Mouse (Mus musculus) large intestine, adult 2 months (tissue): ENCODE measurements around the gene Prss46. TPM values are rescaled to one million over a fixed set of nuclear protein-coding genes. Genes with fewer than 3 reads are reported as not detected.

Experiments used
- DNase-seq: peaks from one replicate; pipeline ENCODE4 v3.0.0-alpha.2; 2012; ENCODE audit warnings: low read depth, low spot score
- WGBS: fragments of 180-500 bp; shearing (Covaris S2); methylation state at CpG from one replicate; pipeline ENCODE4 v1.1.7; 2018; 5-methylcytosine and 5-hydroxymethylcytosine counted together
- polyA plus RNA-seq: library from polyadenylated mRNA; depleted of rRNA; stranded (reverse); fragments of >200 nt; gene quantifications from 2 replicates; pipeline ENCODE4 v1.2.3, GENCODE M21; 2012

Gene Prss46
- polyA plus RNA-seq, 1 experiment, result not detected

DNA sequence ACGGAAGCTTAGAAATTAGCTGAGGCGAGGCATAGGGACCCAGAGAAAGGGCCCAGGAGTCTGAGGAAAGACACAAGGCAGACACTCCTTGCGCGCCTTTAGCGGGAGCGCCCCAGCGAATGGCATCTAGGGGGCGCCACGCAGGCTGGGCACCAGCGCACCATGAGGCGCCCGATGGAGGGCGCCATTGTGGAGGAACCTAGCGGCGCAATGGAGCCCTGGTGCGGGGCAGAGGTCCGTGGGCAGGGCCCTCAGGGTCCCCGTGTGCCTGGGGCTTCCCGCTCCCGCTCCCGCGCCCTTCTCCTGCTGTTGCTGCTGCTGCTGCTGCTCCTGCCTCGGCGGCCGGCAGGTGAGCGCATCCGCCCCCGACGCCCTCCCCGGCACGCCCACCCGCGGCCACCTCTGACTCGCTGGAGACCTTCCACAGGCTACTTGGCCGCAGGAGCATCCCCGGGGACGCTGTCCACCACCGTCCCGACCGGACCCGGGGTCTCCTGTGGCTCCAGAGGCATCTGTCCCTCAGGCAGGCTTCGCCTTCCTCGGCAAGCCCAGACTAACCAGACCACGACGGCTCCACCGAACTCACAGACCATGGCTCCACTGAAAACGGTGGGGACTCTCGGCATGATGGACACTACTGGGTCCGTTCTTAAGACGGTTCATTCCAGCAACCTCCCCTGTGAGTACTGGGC lies 13.6 kb downstream of the Prss46 start, which contains the start of gene Prss50:
TSS of gene Prss50 (plus strand) at position 187 of the 692 bp plus-strand sequence.
- 19% methylated on average over 50 of the region's 50 CpGs for WGBS
- no peak for DNase-seq

DNA sequence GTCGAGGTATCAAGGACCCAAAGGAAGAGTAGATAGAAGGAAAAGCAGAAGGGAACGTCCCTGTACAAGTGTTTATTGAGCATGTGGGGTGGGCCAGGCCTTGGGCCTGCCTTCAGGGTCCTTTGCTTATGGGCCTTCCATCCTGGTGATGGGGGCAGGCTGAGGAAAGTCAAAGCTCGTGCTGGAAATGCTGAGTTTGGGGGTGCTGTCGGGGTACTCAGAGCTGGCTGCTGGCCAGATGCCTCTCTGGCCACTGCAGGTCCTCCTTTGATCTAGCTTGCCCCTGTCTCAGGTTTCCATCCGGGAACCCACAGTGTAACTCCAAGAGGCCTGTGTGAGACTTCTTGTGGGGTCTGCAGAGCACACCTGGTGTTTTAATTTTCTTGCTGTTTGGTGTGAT lies 14.2 kb downstream of the Prss46 start:
- 69% methylated on average over 5 of the region's 5 CpGs for WGBS

DNA sequence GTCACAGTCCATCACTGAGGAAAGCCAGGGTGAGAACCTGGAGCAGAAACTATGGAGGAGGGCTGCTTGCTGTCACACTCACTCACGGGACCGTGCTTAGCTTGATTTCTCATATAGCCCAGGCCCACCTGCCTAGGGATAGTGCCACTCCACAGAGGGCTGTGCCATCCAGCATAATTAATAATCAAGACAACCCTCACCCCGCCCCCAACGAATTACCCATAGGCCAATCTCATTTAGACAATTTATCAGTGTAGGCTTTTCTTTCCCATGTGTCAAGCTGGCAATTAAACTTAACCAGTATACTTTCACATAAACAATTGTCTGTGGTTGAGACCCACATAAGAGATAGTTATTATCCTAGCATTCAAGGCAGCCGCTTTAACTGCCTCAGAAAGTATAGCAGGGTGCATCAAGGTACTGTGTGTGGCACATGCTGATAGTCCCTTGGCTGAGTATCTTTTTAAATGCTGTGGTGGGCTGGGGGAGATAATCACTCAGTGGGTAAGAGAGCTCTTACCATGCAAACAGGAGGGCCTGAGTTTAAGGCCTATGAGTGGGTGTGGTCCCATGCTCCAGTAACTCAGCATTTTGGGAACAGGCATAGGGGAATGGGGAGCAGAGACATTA lies 14.8 kb downstream of the Prss46 start:
- DNase-seq, result no peak
- WGBS, result 90% methylated on average over 5 of the region's 5 CpGs

More for the DNA sequence above, 14.2 kb downstream of the Prss46 start:
- DNase-seq, result no peak

DNA sequence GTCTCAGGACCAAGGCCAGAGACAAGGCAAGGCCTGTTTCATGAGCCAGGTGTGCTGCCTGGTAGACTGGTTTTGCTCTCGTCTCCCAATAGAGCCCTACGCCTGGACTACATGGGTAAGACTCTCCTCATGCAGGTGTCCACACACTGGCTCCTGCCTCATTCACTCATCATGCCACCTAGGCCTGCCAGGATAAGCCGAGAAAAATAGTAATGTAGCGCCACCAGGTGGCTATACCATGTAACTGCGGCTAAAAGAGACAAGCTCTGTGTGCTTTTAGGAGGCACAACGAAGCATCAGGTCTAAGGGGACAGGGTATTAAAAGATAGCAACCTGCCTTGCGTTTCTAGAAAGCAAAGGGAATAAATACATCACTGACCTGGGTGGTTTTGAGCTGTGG lies 26.7 kb downstream of the Prss46 start:
- 14% methylated on average over 7 of the region's 7 CpGs for WGBS
- no peak for DNase-seq

DNA sequence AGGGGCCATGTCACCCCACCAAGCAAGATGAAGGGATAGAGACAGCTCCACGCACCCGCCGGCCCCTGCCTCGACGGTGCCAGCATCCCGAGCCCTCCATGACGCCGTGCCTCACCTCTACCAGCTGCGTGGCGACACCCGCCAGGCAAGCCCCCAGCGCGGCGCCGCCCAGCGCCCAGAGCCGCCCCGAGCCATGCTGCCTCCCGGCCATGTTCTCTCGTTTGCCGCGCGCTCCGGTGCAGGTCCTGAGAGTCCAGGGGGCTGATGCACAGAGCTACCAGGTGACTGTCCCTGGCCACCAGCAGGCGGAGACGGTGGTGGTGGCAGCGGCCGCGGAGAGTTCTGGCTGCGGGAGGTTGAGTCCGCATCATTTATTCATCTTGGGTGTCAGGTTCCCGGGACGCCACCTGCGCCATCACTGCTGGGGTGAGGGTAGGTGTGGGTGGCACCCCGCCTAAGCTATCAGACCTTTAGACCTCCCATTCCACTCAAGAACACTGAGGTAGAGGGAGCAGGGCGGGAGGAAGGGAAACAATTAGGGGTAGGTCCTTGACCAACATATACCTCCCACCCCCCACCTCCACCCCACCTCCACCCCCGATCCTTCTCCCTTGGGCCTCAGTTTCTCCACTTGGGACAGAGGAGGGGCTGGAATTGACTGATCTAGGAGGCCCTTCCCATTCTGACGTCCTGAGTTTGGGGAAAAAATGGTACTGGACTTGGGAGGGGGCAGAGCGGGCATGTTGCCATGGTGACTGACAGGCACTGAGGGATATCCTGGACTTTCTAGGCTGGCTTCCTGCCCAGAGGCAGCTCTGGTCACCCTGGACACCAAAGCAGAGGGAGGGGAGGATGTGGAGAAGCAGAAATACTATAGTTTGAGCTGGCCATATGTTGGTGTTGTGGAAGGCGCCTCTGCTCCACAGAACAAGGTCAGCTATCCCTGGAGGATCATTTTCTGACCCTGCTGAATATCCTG lies 29.7 kb downstream of the Prss46 start:
- 27% methylated on average over 40 of the region's 40 CpGs for WGBS
- no peak for DNase-seq

DNA sequence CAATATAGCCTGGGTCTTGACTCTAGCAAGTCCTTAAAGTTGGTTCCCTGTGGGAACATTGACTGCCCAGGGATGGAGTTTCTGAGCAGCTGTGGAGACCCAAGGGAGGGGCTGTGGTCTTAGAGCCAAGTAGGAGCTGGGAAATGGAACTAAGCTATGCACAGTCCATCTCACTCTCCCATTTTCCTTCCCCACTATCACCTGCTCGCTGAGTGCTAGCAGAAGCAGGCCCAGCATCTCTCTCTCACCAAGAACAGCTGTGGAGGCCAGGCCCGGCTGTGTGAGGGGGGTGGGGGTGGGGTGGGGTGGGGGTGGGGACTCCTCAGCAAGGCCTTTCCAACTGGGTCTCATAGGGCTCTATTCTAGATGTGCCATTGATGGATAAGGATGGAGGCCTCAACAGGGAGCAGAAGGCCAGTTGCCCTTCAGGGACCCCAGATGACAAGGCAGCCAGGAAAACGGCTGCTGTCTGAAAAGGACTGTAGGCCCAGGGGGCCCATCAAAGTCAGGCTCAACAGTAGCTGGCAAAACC lies 30.4 kb downstream of the Prss46 start:
- 59% methylated on average over 3 of the region's 3 CpGs for WGBS
- no peak for DNase-seq

DNA sequence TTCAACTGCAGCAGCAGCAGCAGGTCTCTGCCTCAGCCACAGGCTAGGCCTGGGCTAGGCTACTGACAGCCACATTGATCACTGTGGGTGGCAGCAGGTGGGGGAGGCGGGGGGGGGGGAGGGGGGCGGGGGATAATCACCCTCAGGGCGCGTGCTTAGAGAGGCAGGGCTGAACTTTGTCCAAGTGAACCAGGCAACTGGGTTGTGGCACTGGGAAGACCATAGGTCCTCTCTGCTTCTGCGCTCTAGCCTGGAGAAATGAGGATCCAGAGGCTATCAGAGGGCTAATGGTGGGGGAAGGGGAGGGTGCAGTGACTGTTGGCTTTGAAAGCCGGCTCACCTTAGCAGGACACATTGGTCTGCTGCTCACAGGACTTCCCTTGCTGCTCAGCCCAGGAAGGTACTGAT lies 31.0 kb downstream of the Prss46 start:
- WGBS, result 10% methylated on average over 5 of the region's 6 CpGs
- DNase-seq, result no peak

DNA sequence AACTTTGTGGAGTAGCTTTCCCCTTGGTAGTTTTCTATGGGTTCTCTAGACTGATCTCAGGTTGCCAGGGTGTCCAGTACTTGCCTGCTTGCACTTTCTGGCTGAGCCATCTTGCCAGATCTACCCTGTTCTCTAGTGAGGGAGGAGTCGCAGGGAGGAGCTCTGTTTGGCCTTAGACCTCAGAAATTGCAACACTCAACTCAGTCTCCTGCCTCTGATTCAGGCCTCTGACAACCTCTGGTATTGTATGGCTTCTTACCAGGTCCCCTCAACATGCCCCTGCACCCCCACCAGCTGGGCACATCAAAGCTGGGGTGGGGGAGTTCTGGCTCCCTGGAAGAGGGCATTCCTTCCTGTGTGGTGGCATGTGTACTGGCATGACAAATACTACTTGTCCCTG lies 33.0 kb downstream of the Prss46 start:
- WGBS, result 47% methylated on average over 1 of the region's 1 CpGs
- no peak for DNase-seq

DNA sequence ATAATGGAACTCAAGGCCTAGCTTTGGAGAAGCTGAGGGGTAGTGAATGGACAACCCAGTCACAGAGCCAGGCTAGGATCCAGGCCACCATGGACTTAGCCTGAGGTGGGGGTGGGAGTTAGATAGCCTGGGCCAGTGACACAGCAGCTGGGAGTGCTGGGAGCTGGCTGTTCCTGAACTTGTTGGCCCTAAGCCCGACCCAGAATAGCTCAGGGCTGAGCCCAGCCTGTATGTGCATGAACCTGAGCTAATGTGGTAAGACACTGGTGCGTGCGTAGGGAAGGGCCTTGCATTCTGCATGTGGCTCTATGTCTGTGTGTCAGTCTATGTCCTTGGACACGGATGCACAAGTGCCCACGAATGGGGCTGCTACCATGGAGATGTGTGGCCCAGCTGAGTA lies 33.6 kb downstream of the Prss46 start:
- 63% methylated on average over 5 of the region's 5 CpGs for WGBS
- DNase-seq, result no peak

DNA sequence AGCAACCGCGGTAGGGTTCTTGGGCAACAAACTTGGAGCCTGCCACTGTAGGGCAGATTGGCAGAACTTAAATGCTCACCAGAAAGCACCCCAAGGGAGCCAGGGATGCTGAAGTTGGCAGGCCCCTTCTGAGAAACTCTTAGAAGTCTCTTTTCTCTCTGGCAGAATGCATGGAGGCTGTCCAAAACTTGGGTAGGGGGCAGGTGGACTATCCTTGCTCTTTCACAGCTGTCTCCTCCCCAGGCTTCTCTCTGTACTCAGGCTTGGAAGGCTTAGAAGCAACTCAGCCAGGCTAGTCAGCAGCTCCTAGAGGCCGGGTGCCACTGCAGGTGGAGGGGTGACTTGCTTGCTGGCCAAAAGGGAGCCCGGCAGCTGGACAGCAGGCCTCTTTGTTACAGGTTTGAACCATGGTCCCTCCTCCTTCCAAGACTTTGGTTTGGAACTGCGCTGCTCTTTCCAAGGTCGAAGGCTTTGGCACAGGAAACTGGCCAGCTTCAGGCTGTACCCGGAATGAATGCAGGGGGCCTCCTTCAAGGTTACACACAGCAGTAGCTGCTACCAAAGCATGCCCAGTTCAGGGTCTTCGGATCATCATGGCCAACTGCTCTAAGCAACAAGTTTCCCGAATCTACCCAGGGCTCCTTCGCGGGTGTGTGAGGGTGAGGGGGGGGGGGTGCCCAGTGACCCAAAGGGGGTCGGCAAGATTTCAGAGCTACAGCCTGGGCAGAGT lies 35.0 kb downstream of the Prss46 start, which contains the start of gene Als2cl:
TSS of gene Als2cl (plus strand) at position 680 of the 730 bp plus-strand sequence.
- DNase-seq, result no peak
- WGBS, result 15% methylated on average over 12 of the region's 12 CpGs

DNA sequence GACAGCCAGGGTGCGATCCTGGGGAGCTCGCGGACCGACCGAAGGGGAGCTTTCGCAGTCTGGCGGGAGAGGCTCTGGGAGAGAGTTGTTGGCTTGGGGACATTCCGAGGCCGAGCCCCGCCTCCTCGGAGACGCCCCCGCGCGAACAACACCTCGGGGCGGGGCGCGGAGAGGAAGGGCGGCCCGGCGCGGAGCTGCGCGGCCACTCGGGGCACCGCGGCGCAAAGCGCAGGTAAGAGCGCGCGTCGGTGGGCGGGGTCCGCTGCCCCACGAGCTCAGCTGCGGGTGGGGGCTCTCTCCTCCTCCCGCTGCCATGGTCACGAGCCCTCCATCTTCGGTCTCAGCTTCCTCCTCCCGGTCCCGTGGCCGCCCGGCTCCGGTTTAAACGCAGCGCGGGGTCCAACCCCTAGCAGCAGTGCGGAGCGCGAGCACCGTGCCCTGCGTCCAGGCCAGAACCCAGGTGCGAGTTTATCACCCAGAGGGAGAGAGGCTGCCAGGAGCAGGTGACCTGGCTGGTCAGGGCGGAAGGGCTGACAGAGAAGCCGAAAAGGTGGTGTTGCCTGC lies 35.8 kb downstream of the Prss46 start, which contains the start of gene Tmie:
TSS of gene Tmie (minus strand) at position 116 of the 564 bp plus-strand sequence.
- no peak for DNase-seq
- under 1% methylated on average over 57 of the region's 57 CpGs for WGBS

DNA sequence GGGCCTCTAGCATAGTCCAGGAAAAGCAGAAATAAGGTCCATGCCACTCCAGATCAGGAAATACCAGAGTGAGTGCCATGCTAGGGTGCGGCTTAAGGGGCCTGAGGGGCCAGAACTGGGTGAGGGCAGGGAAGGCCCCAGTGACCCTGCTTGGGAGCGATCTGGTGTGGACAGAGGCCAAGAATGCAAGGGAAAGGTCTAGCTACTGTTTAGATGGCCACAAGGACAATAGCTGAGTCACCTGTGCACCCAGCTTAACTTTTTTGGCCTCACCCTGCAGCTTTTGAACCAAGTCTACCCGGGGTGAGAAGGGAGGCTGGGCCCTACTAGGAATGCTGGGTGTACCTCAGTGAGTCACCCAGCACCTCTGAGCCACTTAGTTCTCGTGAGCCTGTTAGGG lies 36.5 kb downstream of the Prss46 start:
- 27% methylated on average over 4 of the region's 4 CpGs for WGBS
- no peak for DNase-seq

DNA sequence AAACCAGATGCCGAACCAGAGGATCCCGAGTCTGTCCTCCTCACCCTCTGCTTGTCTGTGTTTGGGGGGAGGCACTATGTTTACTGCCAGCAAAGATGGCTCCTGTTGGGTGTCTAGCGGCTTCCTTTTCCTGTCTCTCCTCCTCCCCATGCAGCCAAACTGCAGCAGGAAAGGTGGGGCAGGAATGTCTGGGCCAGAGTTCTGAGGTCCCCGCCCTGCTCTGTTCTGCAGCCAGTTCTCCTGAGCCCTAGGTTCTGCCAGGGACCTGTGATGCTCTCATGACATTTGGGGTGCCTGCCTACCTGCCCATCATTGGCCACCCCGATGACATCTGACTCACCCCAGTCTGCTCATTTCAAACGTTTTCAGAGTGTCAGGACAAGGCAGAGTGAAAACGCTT lies 37.6 kb downstream of the Prss46 start:
- WGBS, result 59% methylated on average over 7 of the region's 7 CpGs

DNA sequence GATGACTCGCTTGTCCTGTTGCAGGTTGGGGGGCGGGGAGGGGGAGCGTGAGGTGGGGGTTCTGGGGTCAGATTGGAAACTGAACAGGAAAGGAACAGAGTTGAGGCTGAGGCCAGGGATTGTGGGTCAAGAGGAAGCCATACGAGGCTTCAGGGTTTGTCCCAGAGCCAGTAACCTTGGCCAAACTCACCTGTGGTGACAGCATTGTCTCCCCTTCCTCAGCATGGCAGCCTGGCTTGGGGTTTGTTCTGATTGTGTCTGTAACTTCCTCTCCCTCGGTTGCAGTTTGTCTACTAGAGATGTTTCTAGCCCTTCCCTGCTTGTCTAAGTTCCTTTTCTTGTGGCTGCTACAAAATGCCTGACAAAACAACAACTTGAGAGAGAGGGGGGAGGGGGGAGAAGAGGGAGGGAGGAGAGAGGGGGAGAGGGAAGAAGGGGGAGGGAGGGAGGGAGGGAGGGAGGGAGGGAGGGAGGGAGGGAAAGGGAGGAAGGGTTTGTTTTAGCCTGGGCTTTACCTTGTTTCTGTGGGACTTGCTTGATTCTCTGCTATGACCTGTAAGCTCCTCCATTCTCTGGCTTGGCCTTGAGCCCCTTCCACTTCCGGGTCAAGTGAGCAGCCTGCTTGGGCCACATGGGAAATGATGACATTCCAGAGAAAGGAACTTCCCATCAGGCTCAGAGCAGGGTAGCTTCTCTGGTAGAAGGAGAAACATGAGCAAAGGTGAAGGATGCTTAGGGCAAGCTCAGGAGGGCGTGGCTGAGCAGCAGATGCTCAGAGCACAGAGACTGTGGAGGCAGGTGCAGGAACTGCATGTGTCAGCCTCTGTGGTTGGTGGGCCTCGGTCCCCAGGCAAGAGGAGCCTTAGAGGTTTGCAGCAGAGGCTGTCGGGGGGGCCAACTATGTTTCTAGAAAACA lies 43.3 kb downstream of the Prss46 start:
- WGBS, result 69% methylated on average over 9 of the region's 9 CpGs
- no peak for DNase-seq

More for the DNA sequence above, 37.6 kb downstream of the Prss46 start:
- no peak for DNase-seq

DNA sequence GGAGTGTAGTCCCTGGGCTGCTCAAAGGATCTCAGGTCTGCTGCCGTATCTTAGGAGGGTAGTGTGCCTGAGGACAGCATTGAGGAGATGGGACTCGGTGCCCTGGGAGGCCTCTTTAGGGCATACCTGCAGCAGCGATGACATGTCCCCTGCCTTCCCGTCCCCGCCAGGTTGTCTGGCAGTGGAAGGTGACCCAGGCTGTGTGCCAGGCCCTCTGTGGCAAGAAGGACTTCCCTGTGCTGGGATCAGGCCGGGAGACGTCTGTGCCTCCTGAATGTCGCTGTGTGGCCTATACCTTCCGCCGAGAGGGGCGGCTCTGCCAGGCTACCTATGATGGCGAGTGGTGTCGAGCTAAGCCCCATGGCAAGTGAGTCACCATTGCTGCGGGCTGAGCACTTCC lies 44.6 kb downstream of the Prss46 start:
- no peak for DNase-seq
- whole genome bisulfite sequencing, result 94% methylated on average over 14 of the region's 14 CpGs

DNA sequence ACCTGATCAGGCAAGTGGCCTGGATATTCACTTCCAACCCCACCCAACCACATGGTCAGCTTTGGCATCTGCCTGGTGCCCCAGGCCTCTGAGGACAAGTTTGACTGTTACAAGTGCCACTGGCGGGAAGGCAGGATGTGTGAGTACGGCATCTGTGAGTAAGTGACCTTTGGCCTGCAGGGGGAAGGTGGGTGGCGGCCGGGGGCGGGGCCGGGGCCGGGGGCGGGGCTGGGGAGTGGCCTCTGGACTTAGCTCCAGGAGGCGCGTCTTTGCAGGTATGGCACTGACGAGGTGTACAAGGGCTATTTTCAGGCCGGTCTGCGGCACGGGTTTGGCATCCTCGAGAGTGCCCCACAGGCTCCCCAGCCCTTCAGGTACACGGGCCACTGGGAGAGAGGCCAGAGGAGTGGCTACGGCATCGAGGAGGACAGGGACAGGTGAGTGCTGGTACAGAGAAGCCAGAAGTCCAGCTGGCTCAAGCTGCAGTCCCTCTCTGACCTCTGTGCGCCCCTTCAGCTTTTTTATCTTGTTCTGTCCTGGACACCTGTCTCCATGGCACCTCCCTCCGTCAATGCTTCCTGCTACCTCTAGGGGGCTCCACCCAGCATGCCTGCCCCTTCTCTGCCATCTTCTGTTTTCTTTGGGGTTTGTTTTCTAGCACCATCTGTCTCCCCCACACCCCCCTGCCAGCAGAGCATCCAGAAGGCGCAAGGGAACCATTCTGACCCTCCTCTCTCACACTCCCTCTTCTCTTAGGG lies 45.9 kb downstream of the Prss46 start:
- DNase-seq, result no peak
- 16% methylated on average over 21 of the region's 21 CpGs for WGBS
